Mouse (Mus musculus) hindbrain, embryonic 16.5 days (tissue): ENCODE data around the gene Mertk. TPM values are rescaled to one million over a fixed set of nuclear protein-coding genes. Genes with fewer than 3 reads are reported as not detected.
"Not testable (repeated sequence)": the region's sequence is repeated elsewhere in the genome, so short reads cannot be mapped to it uniquely, and the experiment has no call there.

ENCODE experiments used
- ATAC-seq: fragments of 200-750 bp; cut with Nextera tagmentation; 2 replicates; pipeline ENCODE4 v1.8.0; 2017; ENCODE audit warnings: moderate TSS enrichment, moderate library complexity
- H3K27ac ChIP-seq: fragments of 300-500 bp; sonication (generic); 2 replicates; pipeline ENCODE4 v1.5.1; 2014; ENCODE audit warnings: low read depth, mild to moderate bottlenecking, control low read depth, low read length, moderate library complexity
- H3K27me3 ChIP-seq: fragments of 300-500 bp; sonication (generic); replicated peaks from 2 replicates; pipeline ENCODE4 v1.6.1; 2014; ENCODE audit warnings: low read length; ENCODE audit not compliant: control insufficient read depth, insufficient read depth
- H3K36me3 ChIP-seq: fragments of 300-500 bp; sonication (generic); 2 replicates; pipeline ENCODE4 v1.6.1; 2014; ENCODE audit warnings: mild to moderate bottlenecking, low read length, moderate library complexity, mixed read lengths; ENCODE audit not compliant: control insufficient read depth, insufficient read depth
- H3K4me1 ChIP-seq: fragments of 300-500 bp; sonication (generic); 2 replicates; pipeline ENCODE4 v1.6.1; 2014; ENCODE audit warnings: low read depth, low read length; ENCODE audit not compliant: control insufficient read depth, insufficient read depth
- H3K4me2 ChIP-seq: fragments of 300-500 bp; sonication (generic); 2 replicates; pipeline ENCODE4 v1.6.1; 2014; ENCODE audit warnings: mild to moderate bottlenecking, low read length, control low read depth, moderate library complexity
- H3K4me3 ChIP-seq: fragments of 300-500 bp; sonication (generic); 2 replicates; pipeline ENCODE4 v1.5.1; 2014; ENCODE audit warnings: mild to moderate bottlenecking, low read length, control low read depth, moderate library complexity
- H3K9ac ChIP-seq: fragments of 300-500 bp; sonication (generic); 2 replicates; pipeline ENCODE4 v1.6.1; 2014; ENCODE audit warnings: low read depth, mild to moderate bottlenecking, control low read depth, low read length, moderate library complexity
- H3K9me3 ChIP-seq: fragments of 300-500 bp; sonication (generic); 2 replicates; pipeline ENCODE4 v1.6.1; 2014; ENCODE audit warnings: mild to moderate bottlenecking, low read length, moderate library complexity; ENCODE audit not compliant: control insufficient read depth
- WGBS: fragments of 180-500 bp; shearing (Covaris S2); extraction: QIAGEN DNeasy Blood & Tissue Kit; methylation state at CpG from one replicate; pipeline ENCODE4 v1.1.7; 2014; 5-methylcytosine and 5-hydroxymethylcytosine counted together
- polyA plus RNA-seq: library from polyadenylated mRNA; unstranded; fragments of >200 nt; fragmentation: Nextera tagmentation; extraction: Ambion mirVana; gene quantifications from 2 replicates; pipeline ENCODE4 v1.2.1, GENCODE M21; 2015

Mertk gene
- 2.8 and 3.4 TPM in 2 replicates for polyA plus RNA-seq

DNA sequence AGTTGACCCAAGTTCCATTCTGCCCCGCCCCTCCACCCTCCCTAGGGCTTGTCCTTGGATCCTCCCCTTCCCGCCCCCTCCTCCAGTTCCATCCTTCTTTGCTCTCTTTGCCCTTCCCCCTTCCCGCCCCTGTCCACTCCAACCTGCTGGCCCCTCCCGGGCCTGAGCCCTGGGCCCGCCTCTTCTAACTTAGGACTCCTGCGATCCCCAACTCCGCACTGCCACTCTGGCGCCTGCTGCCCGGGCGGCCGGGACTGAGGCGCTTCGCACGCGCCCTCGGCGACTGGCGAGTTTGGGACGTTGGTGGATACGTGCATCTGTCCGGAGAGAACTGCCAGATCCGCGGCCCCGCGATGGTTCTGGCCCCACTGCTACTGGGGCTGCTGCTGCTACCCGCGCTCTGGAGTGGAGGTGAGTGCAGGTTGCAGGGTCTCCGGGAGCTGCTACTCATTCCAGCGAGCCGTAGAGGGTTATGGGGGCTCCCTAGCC, at the start of gene Mertk:
TSS of gene Mertk (plus strand) at position 264 of the 489 bp plus-strand sequence.
- no peaks in the 10 kb centered on the region for H3K36me3 ChIP-seq
- peak within 1 kb of the TSS; percentile 58 for H3K9ac ChIP-seq
- peak within 1 kb of the TSS; percentile 74 for H3K4me2 ChIP-seq
- H3K9me3 ChIP-seq = no peaks in the 10 kb centered on the region
- WGBS = under 1% methylated on average over 30 of the region's 30 CpGs
- H3K27ac ChIP-seq = peak within 1 kb of the TSS; percentile 49; the same call in 1 of the 2 replicates
- ATAC-seq = peak; percentile 92
- H3K27me3 ChIP-seq = peaks cover 4% of the 10 kb centered on the region; the same call in 1 of the 2 replicates
- peak within 1 kb of the TSS; percentile 45 for H3K4me3 ChIP-seq
- peaks cover 11% of the 10 kb centered on the region for H3K4me1 ChIP-seq

DNA sequence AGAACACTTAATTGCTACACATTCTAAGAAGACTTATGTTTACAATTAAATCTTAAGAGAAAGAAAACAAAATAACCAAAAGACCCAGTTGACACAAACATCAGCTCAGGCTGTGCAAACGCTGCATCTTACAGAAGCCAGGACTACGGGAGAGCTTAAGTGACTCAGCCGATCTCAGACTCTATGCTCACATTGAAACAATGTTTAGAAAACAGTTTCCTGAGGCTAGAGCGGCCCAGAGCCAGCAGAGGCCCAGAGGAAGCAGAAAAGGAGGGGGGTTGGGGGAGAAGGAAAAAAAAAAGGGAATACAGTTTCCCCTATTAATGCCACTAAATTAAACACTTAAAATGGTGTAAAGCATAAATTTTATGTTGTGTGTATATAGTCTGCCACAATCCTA, 18.1 kb upstream of the Mertk start:
- peaks cover 20% of the 10 kb centered on the region for H3K36me3 ChIP-seq
- H3K9me3 ChIP-seq = no peaks in the 10 kb centered on the region
- H3K27ac ChIP-seq = no peak overlapping the region
- ATAC-seq = no peak
- WGBS = 82% methylated on average over 4 of the region's 4 CpGs
- no peak overlapping the region for H3K4me3 ChIP-seq
- H3K4me2 ChIP-seq = no peak overlapping the region
- no peaks in the 10 kb centered on the region for H3K27me3 ChIP-seq
- peaks cover 3% of the 10 kb centered on the region for H3K4me1 ChIP-seq
- no peak overlapping the region for H3K9ac ChIP-seq

DNA sequence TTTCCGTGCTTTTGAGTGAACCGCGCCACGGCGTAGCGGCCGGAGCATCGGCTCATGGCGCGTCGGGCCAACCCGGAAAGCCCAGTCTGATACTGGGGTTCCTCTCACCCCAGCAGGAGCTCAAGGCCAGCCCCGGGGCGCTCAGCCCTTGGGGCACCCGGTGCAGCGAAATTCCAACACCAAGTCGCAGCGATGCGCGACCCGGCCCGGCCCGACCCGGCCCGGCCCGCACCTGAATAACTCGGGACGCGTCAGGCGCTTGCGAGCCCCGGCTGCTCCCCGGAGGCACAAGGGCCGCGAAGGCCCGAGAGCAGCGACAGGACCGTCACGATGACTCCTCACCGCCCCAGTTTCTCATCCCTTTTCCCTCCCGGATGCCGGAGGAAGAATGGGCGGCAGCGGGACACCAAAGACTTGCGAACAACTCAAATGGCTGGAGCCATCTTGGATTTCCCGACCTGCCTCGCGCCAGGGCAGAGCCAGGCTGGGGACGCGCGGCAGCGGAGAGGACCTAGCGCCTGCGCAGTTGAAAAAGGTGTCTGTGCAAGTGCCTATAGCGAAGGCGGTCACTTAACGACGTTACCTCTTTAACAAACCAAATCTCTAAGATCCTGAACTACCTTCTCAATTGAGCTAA, 11.7 kb upstream of the Mertk start, which contains the start of gene Anapc1:
TSS of gene Anapc1 (minus strand) at position 471 of the 637 bp plus-strand sequence.
- Histone ChIP-seq H3K4me1 (peaks cover 17% of the 10 kb centered on the region), H3K4me2 (peak within 1 kb of the TSS; percentile 70), H3K4me3 (peak within 1 kb of the TSS; percentile 93), H3K27ac (peak within 1 kb of the TSS; percentile 81), H3K36me3 (peaks cover 6% of the 10 kb centered on the region; the same call in 1 of the 2 replicates), H3K9ac (peak within 1 kb of the TSS; percentile 98), H3K27me3 (no peaks in the 10 kb centered on the region), H3K9me3 (no peaks in the 10 kb centered on the region)
- peak; percentile 99 for ATAC-seq
- under 1% methylated on average over 58 of the region's 58 CpGs for WGBS

- H3K36me3 ChIP-seq = peaks cover 3% of the 10 kb centered on the region; the same call in 1 of the 2 replicates
- H3K4me2 ChIP-seq = peak overlapping the region; percentile 70
- no peaks in the 10 kb centered on the region for H3K9me3 ChIP-seq
- ATAC-seq = peak; percentile 95
- no peaks in the 10 kb centered on the region for H3K27me3 ChIP-seq
- peaks cover 17% of the 10 kb centered on the region for H3K4me1 ChIP-seq
- peak overlapping the region; percentile 98 for H3K9ac ChIP-seq
- peak overlapping the region; percentile 81 for H3K27ac ChIP-seq
- peak overlapping the region; percentile 93 for H3K4me3 ChIP-seq
- 44% methylated on average over 10 of the region's 10 CpGs for WGBS
These were observed 11.1 kb upstream of the Mertk start for GRCm38 (mm10) chr2:128687558-128688120.

DNA sequence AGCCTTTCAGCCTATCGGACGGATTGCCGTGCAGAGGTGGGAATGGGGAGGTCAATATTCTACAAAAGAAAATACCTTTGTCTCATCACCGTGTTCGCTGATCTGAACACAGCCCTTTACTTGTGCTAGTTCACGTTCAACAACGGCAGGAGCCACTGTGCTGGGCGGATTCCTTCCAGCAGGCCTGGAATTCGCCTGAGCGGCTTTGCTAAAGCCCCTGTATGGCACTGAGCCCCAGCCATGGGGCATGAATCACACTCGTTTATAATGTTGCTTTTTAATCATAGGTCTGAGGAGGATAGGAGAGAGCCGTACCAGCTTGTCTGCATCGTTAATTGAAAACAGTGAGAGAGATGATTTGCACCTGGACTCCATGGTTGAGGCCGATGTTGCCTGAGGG, 6.4 kb upstream of the Mertk start:
- peaks cover 5% of the 10 kb centered on the region for H3K4me1 ChIP-seq
- ATAC-seq = no peak
- H3K27me3 ChIP-seq = 0 out of 2 replicates have a peak, but pooled peaks cover 4% of the 10 kb centered on the region
- no peak overlapping the region for H3K4me3 ChIP-seq
- WGBS = 76% methylated on average over 14 of the region's 14 CpGs
- no peak overlapping the region for H3K9ac ChIP-seq
- no peak overlapping the region for H3K27ac ChIP-seq
- H3K9me3 ChIP-seq = no peaks in the 10 kb centered on the region
- no peaks in the 10 kb centered on the region for H3K36me3 ChIP-seq
- H3K4me2 ChIP-seq = no peak overlapping the region

GRCm38 (mm10) chr2:128692771-128693170, 6.0 kb upstream of the Mertk start:
- H3K4me2 ChIP-seq = no peak overlapping the region
- no peaks in the 10 kb centered on the region for H3K36me3 ChIP-seq
- WGBS = 91% methylated on average over 10 of the region's 10 CpGs
- H3K4me1 ChIP-seq = peaks cover 6% of the 10 kb centered on the region
- no peak overlapping the region for H3K9ac ChIP-seq
- ATAC-seq = no peak
- no peak overlapping the region for H3K27ac ChIP-seq
- H3K9me3 ChIP-seq = no peaks in the 10 kb centered on the region
- H3K4me3 ChIP-seq = no peak overlapping the region
- 0 out of 2 replicates have a peak, but pooled peaks cover 4% of the 10 kb centered on the region for H3K27me3 ChIP-seq

DNA sequence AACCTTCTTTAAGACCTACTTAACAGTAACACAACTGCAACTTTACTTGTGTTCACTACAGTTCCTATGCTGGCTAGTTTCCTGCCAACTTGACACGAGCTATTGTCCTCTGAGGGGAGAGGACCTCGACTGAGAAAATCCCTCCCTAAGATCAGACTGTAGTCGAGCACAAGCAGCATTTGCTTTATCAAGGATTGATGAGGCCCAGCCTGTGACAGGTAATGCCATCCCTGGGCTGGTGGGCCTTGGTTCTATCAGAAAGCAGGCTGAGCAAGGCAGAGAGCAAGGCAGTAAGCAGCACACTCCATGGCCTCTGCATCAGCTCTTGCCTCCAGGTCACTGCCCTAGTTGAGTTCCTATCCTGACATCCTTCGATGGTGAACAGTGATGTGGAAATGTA, 5.5 kb upstream of the Mertk start:
- peaks cover 7% of the 10 kb centered on the region for H3K4me1 ChIP-seq
- 75% methylated on average over 4 of the region's 4 CpGs for WGBS
- ATAC-seq = no peak
- H3K4me3 ChIP-seq = no peak overlapping the region
- H3K4me2 ChIP-seq = no peak overlapping the region
- H3K9ac ChIP-seq = no peak overlapping the region
- H3K27ac ChIP-seq = no peak overlapping the region
- H3K36me3 ChIP-seq = no peaks in the 10 kb centered on the region
- 0 out of 2 replicates have a peak, but pooled peaks cover 4% of the 10 kb centered on the region for H3K27me3 ChIP-seq
- H3K9me3 ChIP-seq = no peaks in the 10 kb centered on the region

DNA sequence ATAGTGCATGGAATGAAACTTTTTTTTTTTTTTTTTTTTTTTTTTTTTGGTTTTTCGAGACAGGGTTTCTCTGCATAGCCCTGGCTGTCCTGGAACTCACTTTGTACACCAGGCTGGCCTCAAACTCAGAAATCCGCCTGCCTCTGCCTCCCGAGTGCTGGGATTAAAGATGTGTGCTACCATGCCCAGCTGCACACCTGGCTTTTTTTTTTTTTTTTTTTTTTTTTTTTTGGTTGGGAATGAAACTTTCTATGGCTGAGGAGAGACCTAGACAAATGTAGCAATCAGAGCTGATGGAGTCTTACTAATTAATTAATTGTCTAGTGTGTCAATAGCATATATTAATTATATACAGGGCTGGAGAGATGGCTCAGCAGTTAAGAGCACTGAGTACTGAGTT, 4.9 kb upstream of the Mertk start:
- H3K9ac ChIP-seq, H3K4me3 ChIP-seq, H3K27me3 ChIP-seq, H3K4me2 ChIP-seq, H3K27ac ChIP-seq, ATAC-seq, H3K36me3 ChIP-seq, H3K4me1 ChIP-seq, H3K9me3 ChIP-seq: not testable (repeated sequence)
- WGBS = 77% methylated on average over 2 of the region's 3 CpGs

- no peak overlapping the region for H3K27ac ChIP-seq
- no peaks in the 10 kb centered on the region for H3K36me3 ChIP-seq
- H3K4me3 ChIP-seq = no peak overlapping the region
- H3K9me3 ChIP-seq = no peaks in the 10 kb centered on the region
- 0 out of 2 replicates have a peak, but pooled peaks cover 4% of the 10 kb centered on the region for H3K27me3 ChIP-seq
- H3K9ac ChIP-seq = no peak overlapping the region
- no peak overlapping the region for H3K4me2 ChIP-seq
- H3K4me1 ChIP-seq = peaks cover 11% of the 10 kb centered on the region
- no peak for ATAC-seq
These were observed 4.2 kb upstream of the Mertk start for GRCm38 (mm10) chr2:128694548-128694947.
